Mouse (Mus musculus) layer of hippocampus, adult 11-12 months (tissue): ENCODE measurements around the gene Cep152.

Source experiments
- DNase-seq: peaks from one replicate; pipeline ENCODE4 v3.0.0; 2022; ENCODE audit warnings: low spot score

The Cep152 gene

DNA sequence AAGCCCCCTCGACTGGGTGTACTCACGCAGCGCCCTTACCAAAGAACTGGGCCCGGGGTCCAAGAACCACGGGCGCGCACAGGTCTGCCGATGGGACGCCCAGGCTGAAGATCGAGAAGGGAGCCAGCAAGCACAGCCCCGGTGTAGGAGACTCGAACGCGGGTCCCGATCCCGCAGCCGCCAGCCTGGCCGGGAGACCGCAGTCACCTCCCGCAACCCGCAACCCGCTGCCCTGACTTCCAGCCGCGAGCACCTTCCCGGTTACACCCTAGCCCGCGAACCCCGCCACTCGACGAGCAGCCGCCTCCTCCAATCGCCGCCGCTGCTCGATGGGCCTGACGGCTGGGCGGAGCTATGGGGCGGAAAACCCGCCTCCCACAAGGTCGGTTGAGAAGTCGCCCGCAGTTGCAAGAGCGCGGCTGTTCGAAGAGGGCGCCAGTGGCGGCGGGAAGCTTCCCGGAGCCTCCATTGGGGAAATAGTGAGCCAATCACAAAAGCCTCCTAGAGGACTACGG is at the start of gene Cep152:
TSS of gene Cep152 (minus strand) at position 277 of the 515 bp plus-strand sequence.
- DNase-seq: peak; percentile 97

DNA sequence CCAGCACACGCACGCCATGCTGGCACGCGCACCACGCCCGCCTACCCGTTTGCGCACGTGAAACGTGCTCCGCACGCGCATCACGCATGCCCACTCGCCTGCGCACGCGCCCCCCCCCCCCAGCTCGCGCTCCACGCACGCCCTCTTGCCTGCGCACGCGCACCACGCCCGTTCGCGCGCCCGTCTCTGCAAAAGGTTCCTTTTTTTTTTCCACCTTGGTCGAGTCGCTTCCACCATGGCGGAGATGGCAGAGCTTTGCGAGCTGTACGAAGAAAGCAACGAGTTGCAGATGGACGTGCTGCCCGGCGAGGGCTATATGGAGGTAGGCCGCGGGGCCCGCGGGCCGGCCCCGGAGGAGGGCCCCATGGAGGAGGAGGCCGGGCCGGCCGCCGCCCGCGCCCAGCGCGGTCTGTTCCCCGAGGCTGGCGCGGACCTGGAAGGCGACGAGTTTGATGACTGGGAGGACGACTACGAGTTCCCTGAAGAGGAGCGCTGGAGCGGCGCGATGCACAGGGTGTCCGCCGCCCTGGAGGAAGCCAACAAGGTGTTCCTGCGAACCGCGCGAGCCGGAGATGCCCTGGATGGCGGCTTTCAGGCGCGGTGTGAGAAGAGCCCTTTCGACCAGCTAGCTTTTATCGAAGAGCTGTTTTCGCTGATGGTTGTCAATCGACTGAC is 48.2 kb upstream of the Cep152 start, which contains the start of gene Eid1:
TSS of gene Eid1 (plus strand) at position 139 of the 675 bp plus-strand sequence.
- DNase-seq: peak; percentile 82

- DNase-seq: peak; percentile 47
Measured at GRCm38 (mm10) chr2:125672568-125672956, 47.6 kb upstream of the Cep152 start.

GRCm38 (mm10) chr2:125670846-125671245 is 45.9 kb upstream of the Cep152 start:
- DNase-seq: no peak

GRCm38 (mm10) chr2:125667721-125668120 is 42.8 kb upstream of the Cep152 start:
- no peak for DNase-seq

- DNase-seq: no peak
Measured at GRCm38 (mm10) chr2:125667184-125667583, 42.3 kb upstream of the Cep152 start.

- DNase-seq: no peak
Measured at GRCm38 (mm10) chr2:125666668-125667067, 41.8 kb upstream of the Cep152 start.

DNA sequence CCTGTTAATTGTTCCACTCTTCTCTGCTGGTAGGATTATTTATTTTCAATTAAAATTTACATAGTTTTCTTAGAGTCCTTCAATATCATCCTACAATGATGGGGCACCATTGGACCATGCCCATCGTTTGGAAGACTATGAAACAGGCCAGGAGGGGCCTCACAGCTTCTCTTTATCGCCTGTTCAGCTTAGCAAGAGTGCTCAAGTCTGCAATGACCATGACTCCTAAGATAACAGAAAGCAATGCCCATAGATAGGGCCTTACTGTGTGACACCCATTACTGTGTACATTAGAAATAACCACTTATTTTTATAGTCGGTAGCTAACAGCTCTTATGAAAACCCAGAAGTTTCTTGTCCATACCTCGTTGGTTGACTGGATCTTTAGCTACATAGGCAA is 41.0 kb upstream of the Cep152 start:
- DNase-seq: no peak

GRCm38 (mm10) chr2:125665213-125665612 is 40.3 kb upstream of the Cep152 start:
- no peak for DNase-seq

DNA sequence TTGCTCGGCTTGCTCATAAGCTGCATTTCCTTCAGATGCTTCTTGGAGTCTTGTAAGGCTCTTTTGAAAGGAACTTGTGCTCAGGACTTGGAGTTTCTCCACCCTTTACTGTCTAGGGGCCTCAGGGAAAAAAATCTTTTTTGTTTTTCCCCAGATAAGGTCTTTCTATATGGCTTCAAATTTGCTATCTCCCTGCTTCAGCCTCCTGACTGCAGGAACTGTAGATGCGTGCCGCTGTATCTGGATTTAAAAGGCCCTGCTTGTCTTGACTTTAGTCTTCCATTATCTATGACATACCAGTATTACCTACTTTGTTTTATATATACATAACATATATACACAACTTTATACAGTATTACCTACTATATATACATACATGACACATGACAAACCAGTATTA is 37.6 kb upstream of the Cep152 start:
- DNase-seq: no peak

DNA sequence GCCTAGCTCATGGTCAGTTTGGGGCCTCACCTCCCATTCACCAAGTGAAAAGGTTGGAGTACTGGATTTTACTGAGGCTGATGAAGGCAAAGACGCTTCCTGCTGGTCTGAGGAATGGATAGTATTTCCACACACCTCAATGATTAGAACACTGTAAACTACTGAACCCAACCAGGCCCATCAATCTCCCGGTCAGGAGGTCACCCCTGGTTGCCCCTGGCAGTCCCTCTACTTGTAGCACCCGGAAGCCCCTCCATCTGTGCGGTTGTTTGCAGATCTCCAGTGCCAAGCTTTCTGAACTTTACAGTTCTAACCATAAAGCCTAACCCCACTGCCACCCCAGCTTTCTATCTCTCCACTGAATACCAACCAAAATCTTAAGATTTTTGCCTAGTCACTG is 36.2 kb upstream of the Cep152 start:
- no peak for DNase-seq

DNA sequence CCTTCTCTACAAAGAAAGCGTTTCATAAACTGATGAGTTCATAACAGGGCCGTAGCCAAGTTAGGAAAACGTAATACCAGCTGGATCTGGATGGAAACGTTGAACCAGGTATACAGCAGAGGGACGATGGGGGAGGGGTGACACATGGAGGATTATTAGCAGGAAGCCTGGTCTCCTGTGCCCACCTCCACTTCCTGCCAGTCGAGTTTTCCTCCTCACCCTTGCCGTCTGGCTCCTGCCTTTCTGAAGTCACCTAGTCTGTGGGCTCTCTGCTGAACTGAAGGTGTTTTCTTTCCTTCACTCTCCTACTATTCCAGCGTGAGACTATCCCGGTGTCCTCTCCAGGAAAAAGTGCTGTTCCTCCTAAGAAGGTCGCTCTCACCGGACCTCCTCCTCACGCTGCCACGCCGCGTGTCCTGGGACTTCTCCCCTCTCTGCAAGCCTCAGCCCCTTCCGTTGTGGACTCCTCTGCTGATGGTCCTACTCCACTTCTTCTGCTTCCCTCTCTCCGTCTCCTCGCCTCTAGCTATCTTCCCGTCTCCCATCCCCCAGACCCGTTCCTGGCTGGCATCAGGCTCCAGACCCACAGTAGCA is 35.7 kb upstream of the Cep152 start:
- DNase-seq: no peak

DNA sequence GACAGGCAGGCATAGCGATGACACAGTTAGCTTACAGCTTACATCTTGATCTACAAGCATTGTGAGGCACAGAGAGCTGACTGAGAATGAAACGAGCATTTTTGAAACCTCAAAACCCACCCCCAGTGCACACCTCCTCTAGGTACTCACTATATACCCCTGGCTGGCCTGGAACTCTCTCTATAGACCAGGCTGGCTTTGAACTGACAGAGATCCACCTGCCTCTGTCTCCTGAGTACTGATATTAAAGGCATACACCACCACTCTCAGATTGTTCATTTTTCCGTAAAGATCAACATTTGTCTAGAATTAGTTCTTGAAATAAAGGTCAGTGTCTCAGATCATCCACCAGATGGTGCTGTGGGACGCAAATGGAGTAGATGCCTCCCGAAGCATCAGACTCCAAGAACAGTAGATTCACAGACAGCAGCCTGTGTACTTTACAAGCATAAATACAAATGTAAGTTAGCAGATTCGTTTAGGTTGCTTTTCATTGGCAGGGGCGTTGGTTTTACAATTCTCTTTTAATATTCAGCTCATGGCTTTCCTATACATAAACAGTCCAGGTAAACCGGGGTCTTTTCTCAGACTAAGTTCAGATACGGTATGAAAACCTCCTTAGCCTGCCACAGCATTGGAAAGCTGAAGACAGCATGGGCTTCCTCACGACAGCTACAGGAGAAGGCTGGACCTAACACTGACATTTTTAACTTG is 35.1 kb upstream of the Cep152 start:
- peak; percentile 61 for DNase-seq

- DNase-seq: no peak
Measured at GRCm38 (mm10) chr2:125655391-125655790, 30.5 kb upstream of the Cep152 start.

DNA sequence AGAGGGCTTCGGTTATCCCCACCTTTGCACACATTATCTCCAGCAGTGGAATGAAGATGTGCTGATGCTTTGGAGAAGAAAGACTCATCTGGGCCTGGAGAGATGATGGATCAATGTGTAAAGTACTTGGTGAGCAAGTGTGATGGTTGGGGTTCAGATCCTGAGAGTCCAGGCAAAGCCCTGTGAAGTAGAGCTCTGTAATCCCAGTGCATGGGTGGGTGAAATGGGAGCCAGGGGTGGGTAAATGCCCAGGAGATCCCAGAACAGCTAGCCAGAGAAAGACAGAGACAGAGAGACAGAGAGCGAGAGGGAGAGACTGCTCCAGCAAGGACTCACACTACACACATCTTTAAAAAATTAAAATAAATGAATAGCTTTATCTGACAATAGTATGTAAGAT is 28.4 kb upstream of the Cep152 start:
- DNase-seq: no peak

GRCm38 (mm10) chr2:125651563-125651962 is 26.6 kb upstream of the Cep152 start:
- no peak for DNase-seq

DNA sequence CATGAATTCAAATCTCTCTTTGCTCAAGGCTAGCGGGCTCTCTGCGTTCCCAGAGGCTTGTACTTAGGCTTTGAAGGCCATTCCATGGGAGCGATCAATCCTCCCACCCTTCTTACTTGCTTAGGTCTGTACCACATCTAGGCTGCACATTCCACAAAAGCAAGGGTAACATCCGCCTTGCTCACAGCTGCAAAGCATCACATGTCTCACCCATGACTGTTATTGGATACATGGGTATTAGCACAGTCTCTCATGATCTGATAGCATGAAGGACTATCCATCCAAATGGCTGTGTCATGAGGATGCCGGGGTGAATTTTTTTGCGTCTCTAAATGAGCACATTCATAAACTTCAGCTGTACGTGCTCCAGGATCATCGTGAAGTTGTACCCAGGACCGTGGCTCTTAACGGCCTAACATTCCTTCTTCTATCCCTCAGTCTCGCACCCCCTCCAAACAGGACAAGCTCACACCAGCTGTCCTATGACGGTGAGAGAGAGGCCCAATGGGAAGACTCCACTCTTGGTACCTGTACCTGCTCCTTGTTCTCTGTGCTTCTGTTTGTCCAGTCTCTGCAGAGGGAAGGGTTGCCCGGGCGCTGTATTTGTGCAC is 25.9 kb upstream of the Cep152 start:
- no peak for DNase-seq

DNA sequence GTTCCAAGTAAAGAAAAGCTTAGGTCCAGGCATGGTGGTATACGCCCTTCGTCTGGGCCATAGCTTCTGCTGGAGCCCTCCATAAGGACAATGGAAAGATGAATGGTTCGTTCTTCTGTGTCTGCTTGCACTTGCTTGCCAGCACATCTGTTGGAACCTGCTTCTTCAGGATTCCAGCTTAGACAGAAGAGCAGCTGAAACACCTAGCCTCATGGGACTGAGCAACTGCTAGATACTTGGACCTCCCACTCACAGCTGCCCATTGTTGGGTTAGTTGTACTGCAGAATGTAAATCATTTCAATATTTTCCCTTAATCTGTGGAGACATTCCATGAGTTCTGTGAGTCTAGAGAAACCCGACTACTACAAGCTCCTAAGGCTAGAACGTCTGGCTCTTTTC is 25.1 kb upstream of the Cep152 start:
- DNase-seq: no peak

DNA sequence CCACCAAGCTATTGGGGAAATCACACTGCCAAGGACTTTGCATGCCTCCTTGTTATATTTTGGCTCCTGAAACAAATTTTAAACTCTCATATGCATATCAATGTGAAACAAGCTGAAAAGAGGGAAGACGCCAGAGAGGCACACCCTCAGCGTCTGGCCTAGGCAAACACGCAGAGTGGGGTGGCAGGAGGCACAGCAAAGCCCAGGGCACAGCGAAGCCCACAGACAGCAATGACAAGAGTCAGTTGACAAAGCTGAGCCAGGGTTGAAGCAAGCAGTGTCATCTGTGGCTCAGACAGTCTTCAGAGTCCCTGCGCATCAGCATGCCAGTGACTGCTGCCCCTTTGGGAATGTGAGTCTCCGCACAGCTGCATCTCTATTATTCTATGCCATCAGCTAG is 20.0 kb upstream of the Cep152 start:
- DNase-seq: no peak

DNA sequence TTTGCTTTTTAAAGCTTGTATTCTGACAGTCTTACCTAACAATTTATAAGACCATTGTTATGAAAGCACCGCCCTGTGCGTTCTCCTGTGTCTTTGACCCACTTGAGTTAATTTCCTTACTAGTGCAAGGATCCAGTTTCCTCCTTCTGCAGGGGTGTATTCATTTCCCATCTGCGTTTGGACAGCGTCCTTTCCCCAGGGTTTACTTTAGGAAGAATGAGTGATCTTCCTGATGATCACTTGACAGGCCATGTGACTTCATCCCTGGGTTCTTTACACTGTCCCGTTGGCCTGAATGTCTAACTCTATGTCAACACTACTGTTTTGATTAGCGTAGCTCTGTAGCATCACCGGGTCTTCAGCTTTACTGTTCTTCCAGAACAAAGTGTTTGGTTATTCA is 12.4 kb upstream of the Cep152 start:
- no peak for DNase-seq

GRCm38 (mm10) chr2:125630010-125630409 is 5.1 kb upstream of the Cep152 start:
- no peak for DNase-seq

DNA sequence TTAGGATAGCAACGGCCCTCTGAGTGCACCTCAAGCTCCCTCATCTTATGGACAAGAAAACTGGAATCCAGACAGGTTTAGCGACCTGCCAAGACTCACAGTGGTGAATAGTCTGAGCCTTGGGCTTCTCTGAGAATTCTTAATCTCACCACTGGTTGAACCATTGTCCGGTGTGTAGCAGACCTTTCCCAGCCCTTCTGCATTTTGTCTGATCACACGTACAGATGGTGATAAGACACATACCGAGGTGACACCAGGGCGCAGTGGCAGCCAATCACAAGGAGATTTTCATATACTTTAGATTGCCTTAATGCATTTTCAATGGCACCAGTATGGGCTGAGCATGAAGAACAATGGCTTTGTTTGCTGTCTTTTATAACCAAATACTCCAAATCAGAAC is 3.6 kb upstream of the Cep152 start:
- no peak for DNase-seq

- DNase-seq: no peak
Measured at GRCm38 (mm10) chr2:125626536-125626935, 1.6 kb upstream of the Cep152 start.
